Mouse (Mus musculus): ENCODE measurements around the gene Gtf3c5. TPM values are rescaled to one million over a fixed set of nuclear protein-coding genes. Genes with fewer than 3 reads are reported as not detected.

Gtf3c5 gene
- total RNA-seq, 2 experiments from 2014 or later: 7.3 to 7.6 TPM

DNA sequence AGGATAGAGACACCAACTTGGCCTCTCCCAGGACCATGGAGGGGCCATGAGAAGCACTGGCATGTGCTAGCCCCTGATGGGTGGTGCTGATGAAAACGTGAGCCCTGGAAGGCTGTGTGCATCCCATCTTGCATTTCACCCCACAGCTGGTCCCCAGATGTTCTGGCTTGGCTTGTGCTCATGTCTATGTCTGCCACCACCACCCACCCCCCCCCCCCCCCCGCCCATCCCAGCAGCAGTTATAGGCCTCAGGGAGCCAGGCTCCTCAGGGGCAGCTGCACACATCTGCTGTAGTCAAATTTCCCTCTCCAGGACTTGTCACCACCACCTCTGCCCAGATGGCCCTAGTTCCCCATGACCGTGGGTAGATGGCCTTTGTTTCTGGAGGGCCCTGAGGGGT, 13.6 kb downstream of the Gtf3c5 start:
- DNase-seq: no peak

GRCm38 (mm10) chr2:28566545-28566944, 17.0 kb downstream of the Gtf3c5 start:
- DNase-seq: no peak

DNA sequence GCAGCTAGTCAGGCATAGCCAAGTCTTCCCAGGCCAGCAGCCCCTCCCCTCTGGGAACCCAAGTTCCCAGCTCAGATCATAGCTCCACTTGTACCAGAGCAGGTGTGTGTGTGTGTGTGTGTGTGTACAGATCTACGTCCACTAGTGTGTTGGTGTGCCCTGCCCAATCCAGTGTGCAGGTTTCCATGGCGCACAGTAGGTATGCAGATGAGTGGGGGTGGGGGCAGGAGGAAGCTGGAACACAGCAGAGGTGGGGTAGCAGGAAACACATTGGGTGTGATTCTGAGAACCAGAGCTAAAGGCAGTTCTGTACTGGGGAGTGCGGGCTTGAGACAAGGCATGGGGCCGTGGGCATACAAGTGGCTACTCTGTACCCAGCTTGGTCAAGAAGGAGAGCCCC, 19.2 kb downstream of the Gtf3c5 start:
- DNase-seq: no peak

DNA sequence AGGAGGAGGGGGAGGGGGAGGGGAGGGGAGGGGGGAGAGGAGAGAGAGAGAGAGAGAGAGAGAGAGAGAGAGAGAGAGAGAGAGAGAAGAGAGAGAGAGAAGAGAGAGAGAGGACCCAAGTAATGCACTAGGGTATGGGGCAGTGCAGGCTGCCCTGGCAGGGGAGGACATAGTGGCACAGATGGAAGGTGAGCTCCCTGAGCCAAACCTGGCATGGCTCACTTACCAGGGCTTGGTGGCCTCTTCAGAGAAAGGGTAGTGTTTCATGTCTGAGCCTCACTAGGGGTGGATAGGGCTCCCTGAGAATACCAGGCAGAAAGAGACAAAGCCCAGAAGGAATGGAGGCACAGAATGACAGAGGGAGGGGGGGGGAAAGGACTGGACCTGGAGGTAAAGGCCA, 19.7 kb downstream of the Gtf3c5 start:
- DNase-seq: no peak

DNA sequence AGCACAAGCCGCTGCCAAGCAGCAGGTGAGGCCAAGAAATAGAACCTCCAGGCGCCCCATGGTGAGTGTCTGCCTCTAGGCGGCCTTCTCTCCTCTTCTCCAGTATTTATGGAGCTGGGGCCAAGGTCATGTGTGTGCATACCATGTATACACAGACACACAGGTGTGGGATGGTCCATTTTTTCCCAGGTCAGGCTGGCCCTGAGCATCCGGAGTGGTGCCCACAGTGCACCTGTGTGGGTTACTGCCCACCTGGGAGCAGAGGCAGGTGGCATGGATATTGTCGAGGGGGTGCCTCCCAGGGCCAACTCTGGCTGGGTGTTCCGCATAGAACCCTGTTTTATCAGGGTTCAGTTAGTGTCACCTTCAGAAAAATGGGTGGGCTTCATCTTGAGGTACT, 20.2 kb downstream of the Gtf3c5 start, which contains the start of gene Cel:
Gene Cel, minus strand, starts transcription at position 101 of the 400 bp plus-strand sequence.
- DNase-seq: no peak

GRCm38 (mm10) chr2:28557452-28557851, 26.1 kb downstream of the Gtf3c5 start:
- no peak for DNase-seq

DNA sequence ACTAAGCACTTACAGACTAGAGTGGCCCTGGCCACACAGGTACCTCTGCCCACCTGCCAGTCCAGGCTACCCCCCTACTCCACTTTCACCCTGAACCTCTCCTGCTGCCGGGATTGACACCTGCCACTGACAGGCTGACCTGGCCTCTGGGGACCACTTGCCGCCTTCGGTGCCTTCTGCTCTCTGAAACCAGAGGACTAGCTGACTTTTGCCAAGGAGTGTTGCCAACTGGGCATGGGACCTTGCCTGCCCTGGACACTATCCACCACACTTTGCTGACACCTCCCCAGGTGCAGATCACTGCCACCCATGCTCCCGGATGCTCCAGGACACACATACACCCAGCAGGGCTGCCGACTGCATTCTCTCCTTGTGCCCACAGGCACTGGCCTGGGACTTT, 31.2 kb downstream of the Gtf3c5 start:
- DNase-seq: peak; percentile 46

GRCm38 (mm10) chr2:28549157-28549556, 34.4 kb downstream of the Gtf3c5 start:
- no peak for DNase-seq

- peak; percentile 69 for DNase-seq
Measured at GRCm38 (mm10) chr2:28547237-28548172, 36.0 kb downstream of the Gtf3c5 start.

DNA sequence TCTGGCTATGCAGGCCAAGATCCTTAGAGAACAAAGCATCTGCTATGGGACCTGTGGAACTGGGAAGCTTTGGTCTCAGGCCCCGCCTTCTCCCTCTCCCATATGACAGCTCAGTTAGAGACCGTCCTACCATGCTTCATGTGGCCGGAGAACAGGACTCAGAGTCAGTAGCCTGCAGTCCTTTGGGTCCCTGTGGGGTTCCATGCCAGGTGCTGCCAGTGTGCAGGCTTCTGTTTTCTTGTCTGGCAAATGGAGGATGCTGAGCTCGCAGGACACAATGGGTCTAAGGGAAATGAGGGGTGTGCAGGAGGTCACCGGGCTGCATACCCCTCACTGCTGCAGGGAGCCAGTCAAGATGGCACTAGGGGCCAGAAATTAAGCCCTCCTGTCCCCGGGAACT, 37.0 kb downstream of the Gtf3c5 start:
- DNase-seq: no peak

- no peak for DNase-seq
Measured at GRCm38 (mm10) chr2:28545976-28546375, 37.6 kb downstream of the Gtf3c5 start.

GRCm38 (mm10) chr2:28543894-28544293, 39.7 kb downstream of the Gtf3c5 start:
- DNase-seq: no peak

GRCm38 (mm10) chr2:28540587-28541227, 42.8 kb downstream of the Gtf3c5 start:
- DNase-seq: no peak

GRCm38 (mm10) chr2:28539949-28540348, 43.6 kb downstream of the Gtf3c5 start:
- DNase-seq: no peak

- peak; percentile 87 for DNase-seq
Measured at GRCm38 (mm10) chr2:28539206-28539605, 44.3 kb downstream of the Gtf3c5 start.

GRCm38 (mm10) chr2:28538817-28539128, 44.8 kb downstream of the Gtf3c5 start:
- peak; percentile 73 for DNase-seq

- no peak for DNase-seq
Measured at GRCm38 (mm10) chr2:28537995-28538816, 45.3 kb downstream of the Gtf3c5 start.

- DNase-seq: no peak
Measured at GRCm38 (mm10) chr2:28537634-28537920, 46.0 kb downstream of the Gtf3c5 start.

DNA sequence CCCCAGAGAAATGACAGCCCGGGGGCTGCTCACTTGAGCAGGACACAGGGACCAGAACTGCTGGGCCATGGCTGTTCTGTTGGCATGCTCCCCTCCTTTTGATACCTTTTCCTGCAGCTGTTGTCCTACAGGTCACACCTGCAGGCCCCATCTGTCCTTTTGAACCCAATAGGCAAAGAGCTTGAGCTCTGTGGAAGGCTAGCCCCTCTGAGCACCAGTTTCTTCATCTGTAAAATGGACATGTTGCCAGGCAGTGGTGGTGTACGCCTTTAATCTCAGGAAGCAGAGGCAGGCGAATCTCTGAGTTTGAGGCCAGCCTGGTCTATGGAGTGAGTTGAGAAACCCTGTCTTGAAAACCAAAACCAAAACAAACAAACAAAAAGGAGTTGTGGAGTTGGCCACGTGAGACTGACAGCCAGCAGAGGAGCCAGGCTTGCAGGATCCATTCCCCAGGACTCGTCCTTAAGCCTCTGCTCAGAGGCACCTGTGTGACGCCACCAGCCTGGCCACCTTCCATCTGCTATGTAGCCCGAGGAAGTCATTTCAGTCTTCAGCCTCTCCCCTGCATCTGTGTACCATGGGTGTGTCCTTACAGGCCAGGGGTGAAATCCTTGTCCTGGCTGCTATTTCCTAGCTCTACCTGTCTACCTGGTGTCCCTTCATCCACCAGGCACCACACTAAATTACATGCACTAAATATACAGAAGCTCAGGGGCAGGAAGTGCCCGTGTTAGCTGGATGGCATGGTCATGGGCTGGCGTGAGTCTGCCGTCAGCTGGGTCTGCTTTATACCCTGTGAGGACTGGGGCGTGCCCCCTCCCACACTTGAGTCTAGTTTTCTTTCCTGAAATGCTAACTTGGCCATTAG, 46.6 kb downstream of the Gtf3c5 start:
- no peak for DNase-seq

- DNase-seq: no peak
Measured at GRCm38 (mm10) chr2:28536166-28536565, 47.4 kb downstream of the Gtf3c5 start.

- no peak for DNase-seq
Measured at GRCm38 (mm10) chr2:28535650-28536049, 47.9 kb downstream of the Gtf3c5 start.

DNA sequence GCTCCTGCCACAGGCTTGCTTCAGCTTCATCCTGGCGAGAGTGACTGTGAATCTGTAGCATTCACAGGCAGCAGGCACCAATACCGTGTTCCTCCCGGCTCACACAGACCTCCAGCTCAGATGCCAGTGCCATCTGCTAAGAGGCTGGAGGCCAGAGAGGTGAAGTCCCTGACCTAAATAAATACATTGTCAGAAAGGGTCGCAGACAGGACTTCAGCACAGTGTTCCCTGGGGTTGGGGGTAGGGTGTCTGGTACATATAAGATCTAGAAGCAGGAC, 48.3 kb downstream of the Gtf3c5 start:
- no peak for DNase-seq
